Mouse (Mus musculus) midbrain, postnatal 0 days (tissue): ENCODE data around the gene Mettl21c. TPM values are rescaled to one million over a fixed set of nuclear protein-coding genes. Genes with fewer than 3 reads are reported as not detected.
"Not testable (repeated sequence)": the region's sequence is repeated elsewhere in the genome, so short reads cannot be mapped to it uniquely, and the experiment has no call there.

Source experiments
- ATAC-seq: fragments of 200-750 bp; cut with Nextera tagmentation; 2 replicates; pipeline ENCODE4 v1.8.0; 2017; ENCODE audit warnings: moderate number of reproducible peaks, mild to moderate bottlenecking, moderate TSS enrichment, moderate library complexity; ENCODE audit not compliant: low FRiP score
- DNase-seq: peaks from one replicate; pipeline ENCODE4 v3.0.0-alpha.2; 2015; ENCODE audit warnings: low spot score
- H3K27ac ChIP-seq: fragments of 300-500 bp; sonication (generic); 2 replicates; pipeline ENCODE4 v1.5.1; 2014; ENCODE audit warnings: low read depth, mild to moderate bottlenecking, low read length, mixed read lengths
- H3K27me3 ChIP-seq: fragments of 300-500 bp; sonication (generic); 2 replicates; pipeline ENCODE4 v1.6.1; 2014; ENCODE audit warnings: low read length, control low read depth, mixed read lengths; ENCODE audit not compliant: insufficient read depth
- H3K36me3 ChIP-seq: fragments of 300-500 bp; sonication (generic); 2 replicates; pipeline ENCODE4 v1.6.1; 2014; ENCODE audit warnings: low read length, control low read depth, mixed read lengths; ENCODE audit not compliant: insufficient read depth
- H3K4me1 ChIP-seq: fragments of 300-500 bp; sonication (generic); 2 replicates; pipeline ENCODE4 v1.6.1; 2014; ENCODE audit warnings: mild to moderate bottlenecking, control low read depth, antibody characterized with exemption, low read length, mixed read lengths; ENCODE audit not compliant: insufficient read depth
- H3K4me2 ChIP-seq: fragments of 300-500 bp; sonication (generic); 2 replicates; pipeline ENCODE4 v1.6.1; 2014; ENCODE audit warnings: low read depth, mild to moderate bottlenecking, low read length, mixed read lengths; ENCODE audit not compliant: poor library complexity, severe bottlenecking
- H3K4me3 ChIP-seq: fragments of 300-500 bp; sonication (generic); 2 replicates; pipeline ENCODE4 v1.5.1; 2014; ENCODE audit warnings: low read depth, mild to moderate bottlenecking, low read length, moderate library complexity
- H3K9ac ChIP-seq: fragments of 300-500 bp; sonication (generic); replicated peaks from 2 replicates; pipeline ENCODE4 v1.6.1; 2014; ENCODE audit warnings: mild to moderate bottlenecking, low read length, moderate library complexity, mixed read lengths; ENCODE audit not compliant: poor library complexity, severe bottlenecking
- H3K9me3 ChIP-seq: fragments of 300-500 bp; sonication (generic); 2 replicates; pipeline ENCODE4 v1.6.1; 2016; ENCODE audit warnings: low read length, control low read depth
- CTCF ChIP-seq: IDR thresholded peaks from 2 replicates; pipeline ENCODE4 v1.5.1; 2016; ENCODE audit warnings: antibody characterized with exemption, mild to moderate bottlenecking
- WGBS: fragments of 180-500 bp; shearing (Covaris S2); extraction: QIAGEN DNeasy Blood & Tissue Kit; methylation state at CpG from one replicate; pipeline ENCODE4 v1.1.7; 2014; 5-methylcytosine and 5-hydroxymethylcytosine counted together
- polyA plus RNA-seq: library from polyadenylated mRNA; unstranded; fragments of >200 nt; fragmentation: Nextera tagmentation; extraction: Ambion mirVana; gene quantifications from 2 replicates; pipeline ENCODE4 v1.2.1, GENCODE M21; 2015
- total RNA-seq: library from RNA; depleted of rRNA; stranded (reverse); fragments of >200 nt; gene quantifications from 2 replicates; pipeline ENCODE4 v1.2.3, GENCODE M21; 2014; rRNA removed

Mettl21c gene
- 0.88 and 2.7 TPM in 2 replicates for total RNA-seq
- polyA plus RNA-seq = 2.9 and 3.4 TPM in 2 replicates

DNA sequence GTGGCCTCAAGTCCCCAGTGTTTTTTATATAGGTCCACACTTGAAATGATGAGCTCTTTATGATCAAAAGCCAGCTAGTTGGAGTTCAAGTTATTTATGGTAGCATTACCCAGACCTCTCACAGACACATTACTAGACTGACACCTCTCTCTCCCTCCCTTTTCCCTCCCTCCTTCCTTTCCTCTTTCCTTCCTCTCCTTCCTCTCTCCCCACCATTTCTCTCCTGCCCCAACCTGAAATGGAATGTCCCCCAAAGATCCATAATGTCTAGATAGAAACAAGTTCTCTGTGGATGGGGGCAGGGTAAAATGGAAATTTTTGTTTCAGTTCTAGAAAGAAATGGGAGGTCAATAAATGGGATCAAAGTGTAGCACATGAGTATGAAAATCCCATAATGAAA is at the start of gene Mettl21c:
TSS of gene Mettl21c (minus strand) at position 101 of the 400 bp plus-strand sequence.
- no peaks in the 10 kb centered on the region for H3K4me1 ChIP-seq

GRCm38 (mm10) chr1:44064625-44065024 is 44.8 kb upstream of the Mettl21c start:
- H3K4me2 ChIP-seq = no peak overlapping the region
- H3K36me3 ChIP-seq = no peaks in the 10 kb centered on the region
- TF ChIP-seq CTCF = peak; percentile 63
- H3K27me3 ChIP-seq = no peaks in the 10 kb centered on the region
- no peaks in the 10 kb centered on the region for H3K4me1 ChIP-seq
- 0% methylated on average over 1 of the region's 1 CpGs for WGBS
- DNase-seq = peak; percentile 54
- no peak for ATAC-seq
- no peak overlapping the region for H3K4me3 ChIP-seq
- no peak overlapping the region for H3K27ac ChIP-seq
- no peak overlapping the region for H3K9ac ChIP-seq
- H3K9me3 ChIP-seq = no peaks in the 10 kb centered on the region

More for the DNA sequence above, at the start of gene Mettl21c:
- Histone ChIP-seq H3K36me3 (no peaks in the 10 kb centered on the region), H3K4me2 (no peak within 1 kb of the TSS), H3K9ac (no peak within 1 kb of the TSS), H3K4me3 (no peak within 1 kb of the TSS), H3K27me3 (no peaks in the 10 kb centered on the region), H3K27ac (no peak within 1 kb of the TSS), H3K9me3 (no peaks in the 10 kb centered on the region)
- TF ChIP-seq CTCF = no peak
- ATAC-seq = no peak
- no peak for DNase-seq

DNA sequence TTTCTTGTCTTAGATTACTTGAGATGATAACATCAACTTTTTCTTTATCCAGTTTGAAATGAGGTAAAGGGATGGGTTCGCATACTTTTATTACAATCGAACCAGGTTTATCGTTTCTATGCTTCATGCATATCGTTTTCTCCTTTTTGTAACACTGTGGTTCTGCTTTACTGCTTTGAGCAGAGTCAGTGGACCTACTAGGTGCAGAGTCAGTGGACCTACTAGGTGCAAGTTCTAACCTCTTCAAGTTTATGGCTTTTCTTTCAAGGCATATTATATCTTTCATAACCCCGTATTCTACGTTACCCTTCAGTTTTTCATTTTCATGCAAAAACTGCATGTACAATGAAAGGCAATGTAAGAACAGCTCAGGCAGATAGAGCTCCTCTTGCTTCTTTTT is 43.6 kb upstream of the Mettl21c start:
- Histone ChIP-seq H3K9ac (no peak overlapping the region), H3K4me1 (no peaks in the 10 kb centered on the region), H3K27me3 (no peaks in the 10 kb centered on the region), H3K4me2 (no peak overlapping the region), H3K36me3 (no peaks in the 10 kb centered on the region), H3K9me3 (no peaks in the 10 kb centered on the region), H3K4me3 (no peak overlapping the region), H3K27ac (no peak overlapping the region)
- DNase-seq (no peak), ATAC-seq (no peak)
- no peak for TF ChIP-seq CTCF
- WGBS = 93% methylated on average over 6 of the region's 6 CpGs

GRCm38 (mm10) chr1:44061836-44062235 is 42.0 kb upstream of the Mettl21c start, which contains the start of gene Gm8251:
Gm8251 (minus strand) TSS chr1:44061936.
- Histone ChIP-seq H3K4me2 (no peak within 1 kb of the TSS), H3K9me3 (no peaks in the 10 kb centered on the region), H3K4me3 (no peak within 1 kb of the TSS), H3K9ac (no peak within 1 kb of the TSS), H3K27ac (no peak within 1 kb of the TSS), H3K36me3 (no peaks in the 10 kb centered on the region), H3K27me3 (no peaks in the 10 kb centered on the region), H3K4me1 (no peaks in the 10 kb centered on the region)
- 95% methylated on average over 2 of the region's 2 CpGs for WGBS
- TF ChIP-seq CTCF = no peak
- DNase-seq (no peak), ATAC-seq (no peak)

GRCm38 (mm10) chr1:44057805-44058204 is 38.0 kb upstream of the Mettl21c start:
- TF ChIP-seq CTCF = no peak
- ATAC-seq (no peak), DNase-seq (no peak)
- Histone ChIP-seq H3K27me3 (no peaks in the 10 kb centered on the region), H3K4me1 (no peaks in the 10 kb centered on the region), H3K4me3 (no peak overlapping the region), H3K9ac (no peak overlapping the region), H3K36me3 (no peaks in the 10 kb centered on the region), H3K4me2 (no peak overlapping the region), H3K9me3 (no peaks in the 10 kb centered on the region), H3K27ac (no peak overlapping the region)
- WGBS = 90% methylated on average over 3 of the region's 3 CpGs

DNA sequence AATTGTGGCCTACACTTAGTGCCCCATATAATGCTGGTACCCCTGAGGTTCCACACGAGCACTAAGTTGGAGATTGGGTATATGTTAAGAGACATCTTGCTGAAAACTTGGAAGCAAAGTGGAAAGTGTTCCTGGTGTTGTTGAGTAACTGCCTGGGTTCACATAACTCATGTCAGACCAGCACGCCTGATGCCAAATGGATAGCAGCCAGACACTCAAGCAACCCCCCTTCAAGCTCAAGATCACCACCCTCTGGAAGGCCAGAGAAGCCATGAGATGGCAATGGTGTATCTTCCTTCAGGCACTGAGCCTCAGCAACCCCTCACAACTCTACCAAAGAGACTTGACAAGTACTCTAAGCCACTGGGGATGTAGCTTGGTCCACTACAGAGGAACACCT is 26.7 kb upstream of the Mettl21c start:
- TF ChIP-seq CTCF = no peak
- H3K9me3 ChIP-seq = no peaks in the 10 kb centered on the region
- no peak overlapping the region for H3K27ac ChIP-seq
- H3K4me2 ChIP-seq = no peak overlapping the region
- no peak overlapping the region for H3K4me3 ChIP-seq
- H3K36me3 ChIP-seq = no peaks in the 10 kb centered on the region
- H3K27me3 ChIP-seq = no peaks in the 10 kb centered on the region
- ATAC-seq (no peak), DNase-seq (no peak)
- WGBS = 80% methylated on average over 2 of the region's 2 CpGs
- no peak overlapping the region for H3K9ac ChIP-seq
- H3K4me1 ChIP-seq = no peaks in the 10 kb centered on the region

GRCm38 (mm10) chr1:44045689-44046088 is 25.9 kb upstream of the Mettl21c start:
- ATAC-seq, H3K9ac ChIP-seq, H3K9me3 ChIP-seq, H3K36me3 ChIP-seq, H3K4me1 ChIP-seq, DNase-seq, H3K4me2 ChIP-seq, H3K27ac ChIP-seq, H3K27me3 ChIP-seq, H3K4me3 ChIP-seq: not testable (repeated sequence)
- 84% methylated on average over 5 of the region's 5 CpGs for WGBS
